Mouse (Mus musculus) hematopoietic stem cell, adult 5-6 weeks (primary cell): ENCODE results near the gene H2-T22. TPM values are rescaled to one million over a fixed set of nuclear protein-coding genes. Genes with fewer than 3 reads are reported as not detected.
"Not testable (repeated sequence)": the region's sequence is repeated elsewhere in the genome, so short reads cannot be mapped to it uniquely, and the experiment has no call there.

Experiments used
- ATAC-seq, 2 experiments: fragments of 125-278 bp in 1 of 2; replicated peaks in 1 of 2; 2 replicates each; pipeline ENCODE4 v1.8.0; 2016 to 2017; ENCODE audit warnings: inconsistent platforms in 2 of 2, mild to moderate bottlenecking in 2 of 2, moderate number of reproducible peaks in 2 of 2, low read depth in 1 of 2, moderate TSS enrichment in 1 of 2; ENCODE audit not compliant: low FRiP score in 2 of 2, poor library complexity in 2 of 2, severe bottlenecking in 2 of 2, insufficient read depth in 1 of 2, low TSS enrichment in 1 of 2
- total RNA-seq: library from RNA; stranded (forward); fragments of 172-1452, 232-1000 nt; gene quantifications from 2 replicates; pipeline ENCODE4 v1.2.3, GENCODE M21; 2017

Gene H2-T22
- total RNA-seq, 1 experiment from 2014 or later = 66.7 TPM

GRCm38 (mm10) chr17:36014977-36015376, 27.6 kb downstream of the H2-T22 start:
- ATAC-seq = no peak

GRCm38 (mm10) chr17:36004409-36004808, 38.1 kb downstream of the H2-T22 start:
- ATAC-seq = not testable (repeated sequence)

- ATAC-seq = no peak
These were observed 39.2 kb downstream of the H2-T22 start for GRCm38 (mm10) chr17:36003331-36003730.

- ATAC-seq = peak; percentile 33 to 51
These were observed 40.6 kb downstream of the H2-T22 start for GRCm38 (mm10) chr17:36001966-36002365.

- no peak for ATAC-seq
These were observed 41.2 kb downstream of the H2-T22 start for GRCm38 (mm10) chr17:36001121-36001897.

GRCm38 (mm10) chr17:36000349-36000748, 42.2 kb downstream of the H2-T22 start:
- no peak for ATAC-seq

GRCm38 (mm10) chr17:35999356-35999755, 43.2 kb downstream of the H2-T22 start:
- ATAC-seq = peak; percentile 13 to 40; a peak in 2 of 4 replicates

GRCm38 (mm10) chr17:35998545-35999305, 43.8 kb downstream of the H2-T22 start:
- no peak for ATAC-seq

GRCm38 (mm10) chr17:35997713-35998510, 44.6 kb downstream of the H2-T22 start:
- ATAC-seq = peak; percentile 23 to 52; a peak in 3 of 4 replicates

- ATAC-seq = peak; percentile 52 to 57
These were observed 45.6 kb downstream of the H2-T22 start for GRCm38 (mm10) chr17:35996949-35997348.

GRCm38 (mm10) chr17:35994879-35995240, 47.7 kb downstream of the H2-T22 start:
- no peak for ATAC-seq

- peak; percentile 57 to 61 for ATAC-seq
These were observed 48.2 kb downstream of the H2-T22 start for GRCm38 (mm10) chr17:35994175-35994878.

- ATAC-seq = peak; percentile 63 to 65
These were observed 48.9 kb downstream of the H2-T22 start for GRCm38 (mm10) chr17:35993675-35994074.

- no peak for ATAC-seq
These were observed 50.8 kb downstream of the H2-T22 start for GRCm38 (mm10) chr17:35991781-35992180.
